ENCODE assay signal across 8 mouse cellular contexts in genomic region chr3:68693441-68694048, GRCm38 (mm10). TPM values are rescaled to one million over a fixed set of nuclear protein-coding genes. Genes with fewer than 3 reads are reported as not detected.
DNase-seq lines count a peak whose midpoint lies in the region; TF ChIP-seq lines count a peak whose summit lies in the region.

No protein-coding gene starts in this region.

- peak overlapping the region; percentile 71 for H3K27ac ChIP-seq in heart, adult 2 months

- no peak overlapping the region for H3K4me3 ChIP-seq in heart, adult 2 months
- H3K4me3 ChIP-seq in lung, adult 2 months (replicated peaks; ENCODE audit: extremely low read depth, low read depth, low read length), result no peak overlapping the region

- intact Hi-C loops in heart, adult 2 months (cut with DNase I), result no loop called here

- WGBS in heart, adult 2 months, result 34% methylated on average over 11 of the region's 11 CpGs
- WGBS in lung, adult 2 months, result 37% methylated on average over 11 of the region's 11 CpGs

- H3K79me2 ChIP-seq in heart, adult 2 months (replicated peaks; ENCODE audit: control insufficient read depth, insufficient read depth, low read length), result no peaks in the 10 kb centered on the region

- no peak for TF ChIP-seq CTCF in heart, adult 2 months (IDR thresholded peaks at IDR 0.05)
- no peak for TF ChIP-seq CTCF in lung, adult 2 months (IDR thresholded peaks at IDR 0.05; ENCODE audit: insufficient read depth, low read length)

- no peak overlapping the region for H3K9ac ChIP-seq in heart, adult 2 months (ENCODE audit: low read depth, low read length)

- H3K4me1 ChIP-seq in heart, adult 2 months (ENCODE audit: control insufficient read depth, insufficient read depth, low read length), result peaks cover 2% of the 10 kb centered on the region
- peaks cover 2% of the 10 kb centered on the region for H3K4me1 ChIP-seq in lung, adult 2 months (ENCODE audit: control insufficient read depth, insufficient read depth, low read length)

- H3K36me3 ChIP-seq in heart, adult 2 months (ENCODE audit: control insufficient read depth, insufficient read depth, low read length), result no peaks in the 10 kb centered on the region

- DNase-seq in retina, postnatal 1 day, result peak; percentile 35
- DNase-seq in retina, embryonic 14.5 days (ENCODE audit: low spot score), result no peak
- DNase-seq in cerebellum, postnatal 10 days, result peak; percentile 76 to 86
- DNase-seq in heart, adult 2 months, result peak; percentile 78 to 83
- peak; percentile 86 for DNase-seq in layer of hippocampus, adult 9-11 months
- peak; percentile 40 for DNase-seq in lung, adult 2 months
- peak; percentile 54 for DNase-seq in right cerebral cortex, postnatal 4 days
- DNase-seq in embryo, embryonic 10.5 days (ENCODE audit: low spot score), result no peak

- 0 out of 2 replicates have a peak, but pooled peaks have one; percentile 42 for TF ChIP-seq POLR2A in heart, adult 2 months (IDR thresholded peaks at IDR 0.05; ENCODE audit: insufficient read depth, low read depth, low read length)
- TF ChIP-seq POLR2A in lung, adult 2 months (IDR thresholded peaks at IDR 0.05; ENCODE audit: borderline replicate concordance, extremely low read depth, low read depth, low read length), result peak; percentile 43; the same call in 1 of the 2 replicates

- no peak for TF ChIP-seq EP300 in heart, adult 2 months (IDR thresholded peaks at IDR 0.05; ENCODE audit: insufficient read depth, low read depth, low read length)

- H3K27me3 ChIP-seq in heart, adult 2 months (ENCODE audit: control insufficient read depth, insufficient read depth, low read length), result no peaks in the 10 kb centered on the region

RNA-seq across cellular contexts. Expression of gene Il12a, which starts 3.1 kb away (rescaled TPM):
- total RNA-seq in heart, adult 2 months (2021), result under 1 TPM in 1 of 2 experiments, not detected in 1; 0.23 TPM
- polyA plus RNA-seq in heart, adult 2 months (2012; rRNA removed), result 0.84 and 1.2 TPM in 2 replicates
- polyA plus RNA-seq in lung, adult 2 months (2012; rRNA removed), result 3.8 and 8.0 TPM in 2 replicates

Comparison
In these comparisons a context has a peak if more than half of its experiments do, and no peak if none do; other contexts are left out.
1. DNase-seq: peak in retina, postnatal 1 day (single experiment), cerebellum, postnatal 10 days (2 of 2), heart, adult 2 months (2 of 2), layer of hippocampus, adult 9-11 months (single experiment), lung, adult 2 months (single experiment) and right cerebral cortex, postnatal 4 days (single experiment); none in retina, embryonic 14.5 days (single experiment) and embryo, embryonic 10.5 days (single experiment).